Mouse (Mus musculus) erythroblast, embryonic 14.5 days (primary cell): ENCODE results near the gene Gadd45g.

Source experiments
- GATA1 ChIP-seq: IDR thresholded peaks from 2 replicates; pipeline ENCODE4 v1.6.1; 2012; ENCODE audit warnings: low read length, inconsistent platforms, mixed read lengths
- TAL1 ChIP-seq: IDR thresholded peaks from 3 replicates; pipeline ENCODE4 v1.6.1; 2012; ENCODE audit warnings: low read length, inconsistent platforms, mixed read lengths

GRCm38 (mm10) chr13:51830744-51831450 is 15.6 kb upstream of the Gadd45g start:
- TF ChIP-seq GATA1, result no peak
- TF ChIP-seq TAL1, result no peak
